Mouse (Mus musculus) heart, embryonic 14.5 days (tissue): Measurements from ENCODE around the gene Eps15. TPM values are rescaled to one million over a fixed set of nuclear protein-coding genes. Genes with fewer than 3 reads are reported as not detected.
A peak's percentile ranks its signal among the peaks of the same experiment; 100 is the strongest.

ENCODE experiments used
- ATAC-seq: fragments of 200-750 bp; cut with Nextera tagmentation; 2 replicates; pipeline ENCODE4 v1.8.0; 2017; ENCODE audit warnings: low read depth, moderate TSS enrichment; ENCODE audit not compliant: insufficient number of reproducible peaks, insufficient read depth, low FRiP score
- H3K27ac ChIP-seq, 2 experiments: fragments of 200-500 bp in 1 of 2; fragments of 300-500 bp in 1 of 2; sonication (generic) in 1 of 2; replicated peaks in 1 of 2; 2 replicates each; pipeline ENCODE4 v1.5.1; 2012 to 2014; ENCODE audit warnings: low read depth in 2 of 2, low read length in 2 of 2, control low read depth in 1 of 2, mild to moderate bottlenecking in 1 of 2, mixed read lengths in 1 of 2; ENCODE audit not compliant: control insufficient read depth in 1 of 2, insufficient read depth in 1 of 2
- H3K27me3 ChIP-seq: fragments of 300-500 bp; sonication (generic); 2 replicates; pipeline ENCODE4 v1.6.1; 2014; ENCODE audit warnings: mild to moderate bottlenecking, low read length, control low read depth; ENCODE audit not compliant: control insufficient read depth, insufficient read depth
- H3K36me3 ChIP-seq: fragments of 300-500 bp; sonication (generic); 2 replicates; pipeline ENCODE4 v1.6.1; 2014; ENCODE audit warnings: mild to moderate bottlenecking, control low read depth, low read length, mixed read lengths; ENCODE audit not compliant: control insufficient read depth, insufficient read depth
- H3K4me1 ChIP-seq, 2 experiments: fragments of 200-500 bp in 1 of 2; fragments of 300-500 bp in 1 of 2; sonication (generic) in 1 of 2; 2 replicates each; pipeline ENCODE4 v1.6.1; 2012 to 2014; ENCODE audit warnings: low read length in 2 of 2, control low read depth in 1 of 2, mixed read lengths in 1 of 2; ENCODE audit not compliant: control insufficient read depth in 2 of 2, insufficient read depth in 2 of 2
- H3K4me2 ChIP-seq: fragments of 300-500 bp; sonication (generic); 2 replicates; pipeline ENCODE4 v1.6.1; 2014; ENCODE audit warnings: mild to moderate bottlenecking, low read length
- H3K4me3 ChIP-seq, 2 experiments: fragments of 200-500 bp in 1 of 2; fragments of 300-500 bp in 1 of 2; sonication (generic) in 1 of 2; 2 replicates each; pipeline ENCODE4 v1.5.1; 2012 to 2014; ENCODE audit warnings: low read length in 2 of 2, mild to moderate bottlenecking in 2 of 2, control low read depth in 1 of 2, low read depth in 1 of 2, moderate library complexity in 1 of 2; ENCODE audit not compliant: control insufficient read depth in 1 of 2, insufficient read depth in 1 of 2
- H3K9ac ChIP-seq: fragments of 300-500 bp; sonication (generic); 2 replicates; pipeline ENCODE4 v1.6.1; 2014; ENCODE audit warnings: mild to moderate bottlenecking, low read length
- H3K9me3 ChIP-seq: fragments of 300-500 bp; sonication (generic); 2 replicates; pipeline ENCODE4 v1.6.1; 2016; ENCODE audit warnings: low read length, control low read depth; ENCODE audit not compliant: control insufficient read depth
- WGBS: fragments of 180-500 bp; shearing (Covaris S2); extraction: QIAGEN DNeasy Blood & Tissue Kit; methylation state at CpG from one replicate; pipeline ENCODE4 v1.1.7; 2014; 5-methylcytosine and 5-hydroxymethylcytosine counted together
- polyA plus RNA-seq: library from polyadenylated mRNA; unstranded; fragments of >200 nt; fragmentation: Nextera tagmentation; extraction: Ambion mirVana; gene quantifications from 2 replicates; pipeline ENCODE4 v1.2.1, GENCODE M21; 2014

Gene Eps15
- polyA plus RNA-seq, 1 experiment from 2014 or later, result 29.2 TPM

- Histone ChIP-seq H3K27ac (no peak overlapping the region), H3K4me3 (no peak overlapping the region), H3K9ac (no peak overlapping the region), H3K9me3 (no peaks in the 10 kb centered on the region), H3K4me2 (no peak overlapping the region), H3K4me1 (no peaks in the 10 kb centered on the region), H3K36me3 (peaks cover 50% of the 10 kb centered on the region), H3K27me3 (no peaks in the 10 kb centered on the region)
- no peak for ATAC-seq
- 88% methylated on average over 2 of the region's 2 CpGs for WGBS
Observed at GRCm38 (mm10) chr4:109382457-109382856, 102.4 kb downstream of the Eps15 start.

DNA sequence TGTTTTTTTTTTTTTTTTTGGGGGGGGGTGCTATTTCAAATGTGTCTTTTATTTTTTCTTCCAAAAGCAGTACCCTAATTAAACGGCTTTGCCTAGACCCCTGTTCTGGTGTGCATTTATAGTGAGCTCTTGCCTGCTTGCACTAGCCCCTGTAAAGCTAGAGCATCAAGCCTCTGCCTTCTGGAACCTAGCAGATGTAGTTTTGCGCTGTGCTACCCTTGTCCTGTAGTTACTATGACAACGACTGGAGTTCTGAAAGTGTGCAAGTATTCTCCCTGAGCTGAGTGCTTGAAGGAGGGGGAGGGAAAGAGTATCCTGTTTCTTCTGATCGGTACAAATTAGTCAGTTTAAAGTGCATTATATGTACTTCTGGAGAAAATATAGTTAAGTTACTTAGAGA is 105.5 kb downstream of the Eps15 start:
- no peaks in the 10 kb centered on the region for H3K27me3 ChIP-seq
- no peak overlapping the region for H3K9ac ChIP-seq
- WGBS, result 78% methylated on average over 4 of the region's 4 CpGs
- H3K9me3 ChIP-seq, result no peaks in the 10 kb centered on the region
- H3K4me3 ChIP-seq, result no peak overlapping the region
- ATAC-seq, result no peak
- H3K4me1 ChIP-seq, result no peaks in the 10 kb centered on the region
- peaks cover 37% of the 10 kb centered on the region for H3K36me3 ChIP-seq
- H3K27ac ChIP-seq, result no peak overlapping the region
- H3K4me2 ChIP-seq, result no peak overlapping the region

- ATAC-seq, result no peak
- Histone ChIP-seq H3K27me3 (no peaks in the 10 kb centered on the region), H3K9me3 (no peaks in the 10 kb centered on the region), H3K4me3 (no peak overlapping the region), H3K4me1 (peaks cover 4 to 8% of the 10 kb centered on the region in 2 experiments; a peak in 3 of 4 replicates), H3K4me2 (no peak overlapping the region), H3K27ac (no peak overlapping the region), H3K9ac (no peak overlapping the region), H3K36me3 (peaks cover 10% of the 10 kb centered on the region; the same call in 1 of the 2 replicates)
- 71% methylated on average over 6 of the region's 6 CpGs for WGBS
Observed at GRCm38 (mm10) chr4:109393229-109393779, 113.2 kb downstream of the Eps15 start.

DNA sequence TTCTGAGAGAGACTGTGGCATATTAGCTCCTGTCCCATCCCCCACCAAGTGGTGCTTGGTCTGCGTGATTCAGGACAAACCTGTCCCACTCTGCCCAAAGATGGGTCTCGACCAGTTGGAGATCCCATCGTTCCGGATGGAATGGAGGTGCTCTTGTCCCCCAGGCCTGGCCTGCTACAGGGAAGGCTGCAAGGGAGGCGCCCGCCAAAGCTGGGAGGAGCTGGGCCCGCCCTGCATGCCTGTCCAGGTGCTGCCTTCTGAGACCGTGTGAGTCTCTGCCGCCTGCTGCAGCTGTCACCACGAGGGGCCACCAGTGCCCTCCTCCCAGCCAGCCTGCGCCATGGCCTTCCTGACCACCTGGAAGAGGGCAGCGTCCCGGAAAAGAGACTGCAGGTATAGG is 113.8 kb downstream of the Eps15 start:
- Histone ChIP-seq H3K36me3 (peaks cover 7% of the 10 kb centered on the region; the same call in 1 of the 2 replicates), H3K4me2 (peak overlapping the region; percentile 60), H3K4me1 (peaks cover 4 to 8% of the 10 kb centered on the region in 2 experiments; a peak in 3 of 4 replicates), H3K9ac (peak overlapping the region; percentile 31; the same call in 1 of the 2 replicates), H3K27ac (no peak overlapping the region), H3K9me3 (no peaks in the 10 kb centered on the region), H3K4me3 (peak overlapping the region; percentile 2 to 22; a peak in 3 of 4 replicates), H3K27me3 (no peaks in the 10 kb centered on the region)
- WGBS, result 9% methylated on average over 13 of the region's 13 CpGs
- ATAC-seq, result peak; percentile 66

- Histone ChIP-seq H3K9me3 (no peaks in the 10 kb centered on the region), H3K27ac (no peak overlapping the region), H3K9ac (peak overlapping the region; percentile 31; the same call in 1 of the 2 replicates), H3K27me3 (no peaks in the 10 kb centered on the region), H3K4me2 (peak overlapping the region; percentile 60), H3K4me3 (peak overlapping the region; percentile 2 to 22; a peak in 3 of 4 replicates), H3K4me1 (peaks cover 4 to 8% of the 10 kb centered on the region in 2 experiments; a peak in 3 of 4 replicates), H3K36me3 (peaks cover 3% of the 10 kb centered on the region; the same call in 1 of the 2 replicates)
- 22% methylated on average over 13 of the region's 13 CpGs for WGBS
- no peak for ATAC-seq
Observed at GRCm38 (mm10) chr4:109394314-109395074, 114.4 kb downstream of the Eps15 start.

- H3K27ac ChIP-seq, result no peak overlapping the region
- WGBS, result 77% methylated on average over 10 of the region's 10 CpGs
- ATAC-seq, result no peak
- no peaks in the 10 kb centered on the region for H3K27me3 ChIP-seq
- no peak overlapping the region for H3K4me3 ChIP-seq
- H3K4me1 ChIP-seq, result peaks cover 2 to 3% of the 10 kb centered on the region in 2 experiments
- H3K36me3 ChIP-seq, result no peaks in the 10 kb centered on the region; the same call in 1 of the 2 replicates
- no peak overlapping the region for H3K9ac ChIP-seq
- H3K9me3 ChIP-seq, result no peaks in the 10 kb centered on the region
- H3K4me2 ChIP-seq, result no peak overlapping the region
Observed at GRCm38 (mm10) chr4:109400366-109400980, 120.4 kb downstream of the Eps15 start.

- H3K36me3 ChIP-seq, result no peaks in the 10 kb centered on the region; the same call in 1 of the 2 replicates
- no peak for ATAC-seq
- H3K4me3 ChIP-seq, result no peak overlapping the region
- H3K27ac ChIP-seq, result no peak overlapping the region
- no peak overlapping the region for H3K4me2 ChIP-seq
- H3K9me3 ChIP-seq, result no peaks in the 10 kb centered on the region
- no peak overlapping the region for H3K9ac ChIP-seq
- 63% methylated on average over 5 of the region's 5 CpGs for WGBS
- H3K4me1 ChIP-seq, result peaks cover 6 to 8% of the 10 kb centered on the region in 2 experiments
- no peaks in the 10 kb centered on the region for H3K27me3 ChIP-seq
Observed at GRCm38 (mm10) chr4:109401176-109401689, 121.2 kb downstream of the Eps15 start.
